Mouse (Mus musculus) G1E-ER4 (cell line): ENCODE results near the gene Mosmo. TPM values are rescaled to one million over a fixed set of nuclear protein-coding genes. Genes with fewer than 3 reads are reported as not detected.

Experiments used
- GATA1 ChIP-seq: IDR thresholded peaks from one replicate; pipeline ENCODE4 v1.8.0; 2012; ENCODE audit warnings: low read length, inconsistent platforms
- polyA plus RNA-seq: library from polyadenylated mRNA; stranded (reverse); fragments of >175 nt; gene quantifications from 2 replicates; pipeline ENCODE4 v1.2.3, GENCODE M21; 2012

Gene Mosmo
- polyA plus RNA-seq, 1 experiment = 46.2 TPM

DNA sequence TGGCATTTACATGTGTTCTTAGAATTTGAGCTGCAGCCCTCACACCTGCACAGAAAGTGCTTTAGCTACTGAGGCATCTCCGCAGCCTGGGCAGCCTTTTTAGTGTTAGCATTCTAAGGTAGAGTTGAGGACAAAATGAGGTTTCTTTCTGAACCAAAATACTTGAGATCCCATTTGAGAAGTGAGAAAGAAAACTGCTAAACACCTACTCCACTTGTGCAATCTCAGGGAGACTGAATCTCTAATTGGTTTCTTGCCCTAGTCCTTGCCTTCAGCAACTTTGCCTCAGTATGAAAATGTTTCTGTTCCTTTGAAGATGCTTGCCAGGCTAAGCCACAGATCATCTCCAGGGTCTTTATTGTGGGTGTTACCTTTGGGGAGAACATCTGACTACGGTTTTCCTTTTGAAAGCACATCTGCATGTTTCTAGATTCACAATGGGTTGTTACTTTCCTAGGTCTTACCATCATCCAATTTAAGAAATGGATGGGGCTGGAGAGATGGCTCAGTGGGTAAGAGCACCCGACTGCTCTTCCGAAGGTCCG, 16.5 kb downstream of the Mosmo start:
- no peak for TF ChIP-seq GATA1

DNA sequence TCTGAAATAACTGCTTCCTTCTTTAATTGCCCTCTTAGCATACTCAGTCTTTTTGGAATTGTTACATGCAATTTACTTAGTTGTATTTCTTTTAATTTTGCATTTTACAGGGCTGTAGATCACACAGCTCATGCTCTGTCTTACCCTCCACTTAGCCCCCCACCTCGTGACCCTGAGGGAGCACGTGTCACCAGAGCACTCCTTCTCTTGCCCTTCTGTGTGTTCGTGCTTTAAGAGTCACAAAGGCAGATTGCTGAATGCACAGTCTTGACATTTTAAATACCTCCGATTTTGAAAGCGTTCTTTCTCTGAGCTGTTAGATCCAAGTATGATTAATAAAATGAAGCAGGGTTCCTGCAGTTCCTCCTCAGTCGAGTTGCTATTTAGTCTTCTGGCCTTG, 17.8 kb downstream of the Mosmo start:
- no peak for TF ChIP-seq GATA1

DNA sequence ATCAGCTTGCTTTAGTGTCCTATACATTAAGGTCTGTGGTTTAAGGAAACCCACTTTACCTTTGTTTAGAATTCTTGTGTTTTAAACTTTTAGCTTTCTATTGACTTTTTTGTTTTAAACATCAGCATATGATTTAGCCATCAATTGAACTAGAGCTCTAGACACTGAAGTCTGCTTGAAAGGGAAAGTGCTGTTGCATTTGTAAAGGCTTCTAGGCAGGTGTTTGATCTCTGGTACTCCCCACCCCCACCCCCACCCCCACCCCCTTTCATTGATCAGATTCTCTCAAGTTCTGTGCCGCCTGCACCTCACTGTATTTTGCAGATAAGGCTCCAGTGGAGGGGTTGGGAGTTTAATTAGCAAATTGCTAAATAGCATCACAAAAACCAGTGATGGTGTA, 18.2 kb downstream of the Mosmo start:
- no peak for TF ChIP-seq GATA1

- TF ChIP-seq GATA1 = no peak
These were observed 18.9 kb downstream of the Mosmo start for GRCm38 (mm10) chr7:120696331-120696730.

DNA sequence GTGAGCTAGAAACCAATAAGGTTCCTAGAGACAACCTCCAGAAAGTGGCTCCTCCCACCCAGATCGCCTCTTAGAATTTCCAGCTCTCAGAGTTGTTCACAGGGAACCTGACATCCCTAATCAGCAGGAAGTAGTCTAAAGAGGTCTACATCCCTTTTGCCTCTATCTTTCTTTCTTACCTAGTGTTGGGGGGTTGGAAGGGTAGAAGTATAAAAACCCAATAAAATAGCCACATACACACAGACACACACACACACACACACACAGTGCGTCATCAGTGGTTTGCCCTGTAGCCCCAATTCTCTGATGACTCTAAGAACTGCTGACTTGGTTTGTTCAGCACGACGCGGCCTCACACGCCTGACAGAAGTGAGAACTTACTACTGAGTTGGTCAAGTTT, 22.2 kb downstream of the Mosmo start:
- TF ChIP-seq GATA1 = no peak

- no peak for TF ChIP-seq GATA1
These were observed 26.5 kb downstream of the Mosmo start for GRCm38 (mm10) chr7:120703888-120704287.

- no peak for TF ChIP-seq GATA1
These were observed 34.7 kb downstream of the Mosmo start for GRCm38 (mm10) chr7:120712071-120712470.

GRCm38 (mm10) chr7:120713225-120713624, 35.8 kb downstream of the Mosmo start:
- no peak for TF ChIP-seq GATA1

GRCm38 (mm10) chr7:120717261-120717660, 39.8 kb downstream of the Mosmo start:
- no peak for TF ChIP-seq GATA1

- TF ChIP-seq GATA1 = no peak
These were observed 43.6 kb downstream of the Mosmo start for GRCm38 (mm10) chr7:120721051-120721450.

- TF ChIP-seq GATA1 = no peak
These were observed 44.0 kb downstream of the Mosmo start for GRCm38 (mm10) chr7:120721456-120721855.

GRCm38 (mm10) chr7:120722063-120722462, 44.6 kb downstream of the Mosmo start:
- no peak for TF ChIP-seq GATA1

DNA sequence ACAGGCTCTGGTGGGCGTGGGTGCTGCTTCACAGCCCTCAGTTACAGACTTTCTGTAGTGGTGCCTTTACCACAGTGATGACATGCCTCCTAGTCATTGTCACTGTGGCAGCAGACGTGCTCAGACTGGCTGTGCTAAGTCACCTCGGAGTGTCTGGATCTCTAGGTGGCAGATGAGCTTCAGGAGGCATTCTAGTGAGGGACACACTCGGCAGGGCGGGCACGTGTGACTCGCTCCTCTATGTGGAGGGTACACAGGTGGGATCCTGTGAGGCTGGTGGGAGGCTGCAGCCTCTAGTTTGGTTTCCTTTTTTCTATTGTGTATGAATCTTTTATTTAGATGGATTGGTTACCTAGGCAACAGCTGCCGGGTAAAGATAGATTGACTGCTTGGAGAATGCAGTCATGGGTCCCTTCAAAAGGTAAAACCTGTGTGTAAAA, 45.4 kb downstream of the Mosmo start:
- TF ChIP-seq GATA1 = no peak

DNA sequence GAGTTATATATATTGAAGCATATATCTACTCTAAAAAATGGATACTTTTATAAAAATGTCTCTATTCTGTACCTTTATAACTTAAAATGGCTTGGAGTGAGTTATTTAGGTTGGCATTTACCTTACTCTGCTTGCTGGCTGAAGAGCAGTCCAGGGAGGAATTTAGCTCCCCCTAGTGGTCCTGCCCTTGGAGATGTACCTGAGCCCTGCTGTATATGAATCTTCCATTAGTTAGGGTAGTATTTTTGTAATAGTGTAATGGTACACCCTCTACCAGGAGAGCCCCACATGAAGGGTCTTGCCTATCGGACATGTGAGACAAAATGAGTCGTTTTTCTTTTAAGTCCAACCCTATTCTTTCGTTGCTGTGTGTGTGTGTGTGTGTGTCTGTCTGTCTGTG, 50.2 kb downstream of the Mosmo start:
- TF ChIP-seq GATA1 = no peak

- no peak for TF ChIP-seq GATA1
These were observed 52.2 kb downstream of the Mosmo start for GRCm38 (mm10) chr7:120729635-120730034.

GRCm38 (mm10) chr7:120732906-120733305, 55.5 kb downstream of the Mosmo start:
- TF ChIP-seq GATA1 = no peak

- no peak for TF ChIP-seq GATA1
These were observed 61.6 kb downstream of the Mosmo start, which contains the start of gene Vwa3a for GRCm38 (mm10) chr7:120739018-120739417. Gene Vwa3a (plus strand): TSS chr7:120739318.
